Mouse (Mus musculus): ENCODE measurements around the gene Dxo. TPM values are rescaled to one million over a fixed set of nuclear protein-coding genes. Genes with fewer than 3 reads are reported as not detected.

Dxo gene
- polyA plus RNA-seq, 1 experiment from 2014 or later: 77.7 TPM

DNA sequence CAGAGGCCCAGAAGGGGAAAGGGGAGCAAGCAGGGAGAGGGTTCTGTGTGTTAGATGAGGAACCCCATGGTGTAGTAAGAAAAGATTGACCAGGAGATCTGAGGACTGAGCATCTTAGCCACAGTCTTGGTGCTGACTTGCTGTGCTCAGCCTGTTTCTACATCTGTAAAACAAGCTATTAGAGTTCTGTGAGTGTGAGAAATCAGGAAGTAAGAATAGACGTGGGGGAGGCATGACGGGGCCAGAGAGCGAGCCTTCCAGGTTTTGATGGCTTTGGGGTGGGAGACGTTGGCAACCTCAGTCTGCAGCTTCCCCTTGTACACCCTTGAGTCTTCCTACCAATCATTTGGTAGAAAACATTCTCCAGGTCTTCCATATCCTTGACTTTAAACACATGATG, 21.9 kb downstream of the Dxo start:
- H3K9me3 ChIP-seq: no peaks in the 10 kb centered on the region
- no peaks in the 10 kb centered on the region for H3K27me3 ChIP-seq
- H3K27ac ChIP-seq: 0 out of 2 replicates have a peak overlapping the region, but pooled peaks have one; percentile 36
- ATAC-seq (ENCODE audit: insufficient number of reproducible peaks, insufficient read depth, low FRiP score, low TSS enrichment): no peak
- no peaks in the 10 kb centered on the region for H3K4me1 ChIP-seq
- no peak overlapping the region for H3K9ac ChIP-seq
- no peak overlapping the region for H3K4me3 ChIP-seq
- no peak overlapping the region for H3K4me2 ChIP-seq (replicated peaks)
- H3K36me3 ChIP-seq: peaks cover 29% of the 10 kb centered on the region
- WGBS: 83% methylated on average over 4 of the region's 4 CpGs

GRCm38 (mm10) chr17:34860514-34860913, 23.7 kb downstream of the Dxo start:
- Histone ChIP-seq H3K27me3 (no peaks in the 10 kb centered on the region), H3K36me3 (peaks cover 13% of the 10 kb centered on the region), H3K27ac (no peak overlapping the region), H3K9ac (no peak overlapping the region), H3K4me1 (no peaks in the 10 kb centered on the region), H3K9me3 (no peaks in the 10 kb centered on the region), H3K4me2 (replicated peaks) (no peak overlapping the region), H3K4me3 (no peak overlapping the region)
- WGBS: 86% methylated on average over 9 of the region's 9 CpGs
- ATAC-seq (ENCODE audit: insufficient number of reproducible peaks, insufficient read depth, low FRiP score, low TSS enrichment): no peak

DNA sequence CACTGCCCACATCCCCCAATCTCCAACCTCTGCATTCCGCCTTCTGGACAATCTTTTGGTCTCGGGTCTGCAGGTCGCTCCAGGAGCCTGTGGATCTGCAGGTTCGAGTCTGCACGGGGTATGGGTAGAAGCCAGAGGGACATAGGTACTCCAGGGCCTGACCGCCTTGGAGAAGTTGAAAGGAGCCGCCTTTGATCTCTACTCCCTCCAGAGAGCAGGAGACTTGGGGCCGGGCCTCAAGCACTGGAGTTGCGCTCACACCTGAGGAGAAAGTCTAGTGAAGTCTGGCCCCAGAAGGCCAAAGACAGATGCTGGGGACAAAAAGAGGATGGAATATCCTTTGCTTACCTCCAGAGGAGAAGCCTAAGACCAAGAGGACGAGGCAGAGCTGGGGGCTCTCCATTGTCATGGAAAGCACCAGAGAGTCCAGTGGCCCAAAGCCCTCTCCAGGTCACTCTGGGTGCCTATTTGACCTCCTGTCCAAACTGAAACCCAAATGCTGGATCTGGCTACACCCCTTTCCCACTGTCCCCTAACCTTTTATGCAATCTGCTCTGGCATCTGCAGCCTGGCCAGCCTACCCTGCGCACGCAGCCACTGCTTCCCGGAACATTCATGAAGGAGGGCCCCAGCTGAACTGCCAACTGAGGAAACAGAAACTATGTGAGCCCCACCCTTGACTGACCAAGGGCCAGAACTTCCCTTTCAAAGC, 25.0 kb downstream of the Dxo start:
- Histone ChIP-seq H3K9me3 (no peaks in the 10 kb centered on the region), H3K27me3 (no peaks in the 10 kb centered on the region), H3K4me1 (no peaks in the 10 kb centered on the region), H3K9ac (no peak overlapping the region), H3K27ac (0 out of 2 replicates have a peak overlapping the region, but pooled peaks have one; percentile 9), H3K4me3 (no peak overlapping the region), H3K4me2 (replicated peaks) (no peak overlapping the region), H3K36me3 (0 out of 2 replicates have a peak, but pooled peaks cover 3% of the 10 kb centered on the region)
- no peak for ATAC-seq (ENCODE audit: insufficient number of reproducible peaks, insufficient read depth, low FRiP score, low TSS enrichment)
- WGBS: 68% methylated on average over 13 of the region's 13 CpGs

- no peak for ATAC-seq (ENCODE audit: insufficient number of reproducible peaks, insufficient read depth, low FRiP score, low TSS enrichment)
- WGBS: 66% methylated on average over 8 of the region's 8 CpGs
- Histone ChIP-seq H3K9ac (no peak within 1 kb of the TSS), H3K9me3 (no peaks in the 10 kb centered on the region), H3K4me3 (no peak within 1 kb of the TSS), H3K4me2 (replicated peaks) (no peak within 1 kb of the TSS), H3K27ac (0 out of 2 replicates have a peak within 1 kb of the TSS, but pooled peaks have one; percentile 9), H3K36me3 (no peaks in the 10 kb centered on the region), H3K27me3 (no peaks in the 10 kb centered on the region), H3K4me1 (no peaks in the 10 kb centered on the region)
Observed at GRCm38 (mm10) chr17:34862416-34863081, 25.7 kb downstream of the Dxo start, which contains the start of gene Cfb. Cfb (minus strand) TSS chr17:34862518.

DNA sequence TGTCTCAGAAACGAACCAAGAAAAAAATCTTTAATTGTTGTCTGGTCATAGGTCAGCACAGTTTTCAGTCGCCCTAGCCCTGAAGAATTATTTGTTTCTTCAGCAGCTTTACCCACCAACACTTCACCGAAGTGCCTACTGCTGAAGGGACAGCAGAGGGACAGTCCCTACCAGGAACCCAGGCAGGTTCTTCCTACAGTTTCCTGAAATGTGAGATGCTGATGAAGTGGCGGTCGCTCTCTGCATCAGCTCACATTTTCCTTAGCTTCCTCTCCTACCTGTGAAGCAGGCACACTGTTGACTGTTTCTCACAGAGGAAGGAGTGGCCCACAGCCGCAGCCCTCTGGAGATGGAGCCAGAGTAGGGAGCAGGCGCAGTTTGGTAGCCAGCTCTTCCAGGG, 29.2 kb downstream of the Dxo start:
- no peak overlapping the region for H3K9ac ChIP-seq
- WGBS: 58% methylated on average over 7 of the region's 7 CpGs
- no peaks in the 10 kb centered on the region for H3K4me1 ChIP-seq
- H3K9me3 ChIP-seq: no peaks in the 10 kb centered on the region
- ATAC-seq (ENCODE audit: insufficient number of reproducible peaks, insufficient read depth, low FRiP score, low TSS enrichment): no peak
- no peak overlapping the region for H3K27ac ChIP-seq
- no peak overlapping the region for H3K4me3 ChIP-seq
- H3K27me3 ChIP-seq: no peaks in the 10 kb centered on the region; the same call in 1 of the 2 replicates
- no peak overlapping the region for H3K4me2 ChIP-seq (replicated peaks)
- H3K36me3 ChIP-seq: no peaks in the 10 kb centered on the region

GRCm38 (mm10) chr17:34874321-34874720, 37.5 kb downstream of the Dxo start:
- Histone ChIP-seq H3K36me3 (no peaks in the 10 kb centered on the region), H3K9ac (no peak overlapping the region), H3K4me1 (peaks cover 2% of the 10 kb centered on the region), H3K4me3 (no peak overlapping the region), H3K27ac (no peak overlapping the region), H3K27me3 (no peaks in the 10 kb centered on the region; the same call in 1 of the 2 replicates), H3K4me2 (replicated peaks) (no peak overlapping the region), H3K9me3 (no peaks in the 10 kb centered on the region)
- ATAC-seq (ENCODE audit: insufficient number of reproducible peaks, insufficient read depth, low FRiP score, low TSS enrichment): no peak
- WGBS: 90% methylated on average over 6 of the region's 6 CpGs

GRCm38 (mm10) chr17:34879336-34879879, 42.6 kb downstream of the Dxo start, which contains the start of gene Zbtb12:
Zbtb12 (plus strand) TSS chr17:34879483.
- no peaks in the 10 kb centered on the region for H3K36me3 ChIP-seq
- WGBS: 37% methylated on average over 11 of the region's 11 CpGs
- H3K9me3 ChIP-seq: no peaks in the 10 kb centered on the region
- H3K9ac ChIP-seq: peak within 1 kb of the TSS; percentile 2; the same call in 1 of the 2 replicates
- 0 out of 2 replicates have a peak, but pooled peaks cover 4% of the 10 kb centered on the region for H3K27me3 ChIP-seq
- no peak; the same call in 1 of the 2 replicates for ATAC-seq (ENCODE audit: insufficient number of reproducible peaks, insufficient read depth, low FRiP score, low TSS enrichment)
- peaks cover 20% of the 10 kb centered on the region for H3K4me1 ChIP-seq
- 0 out of 2 replicates have a peak within 1 kb of the TSS, but pooled peaks have one; percentile 50 for H3K27ac ChIP-seq
- H3K4me3 ChIP-seq: no peak within 1 kb of the TSS
- 0 out of 2 replicates have a peak within 1 kb of the TSS, but pooled peaks have one; percentile 13 for H3K4me2 ChIP-seq (replicated peaks)

- Histone ChIP-seq H3K36me3 (no peaks in the 10 kb centered on the region), H3K9me3 (no peaks in the 10 kb centered on the region), H3K27me3 (0 out of 2 replicates have a peak, but pooled peaks cover 4% of the 10 kb centered on the region), H3K9ac (no peak overlapping the region), H3K4me3 (no peak overlapping the region), H3K27ac (no peak overlapping the region), H3K4me2 (replicated peaks) (no peak overlapping the region), H3K4me1 (peaks cover 20% of the 10 kb centered on the region)
- ATAC-seq (ENCODE audit: insufficient number of reproducible peaks, insufficient read depth, low FRiP score, low TSS enrichment): no peak
Observed at GRCm38 (mm10) chr17:34881166-34881565, 44.3 kb downstream of the Dxo start.

GRCm38 (mm10) chr17:34881683-34882310, 45.0 kb downstream of the Dxo start, which contains the start of gene Gm20547:
Gm20547 (minus strand) TSS chr17:34882042.
- no peak within 1 kb of the TSS for H3K4me2 ChIP-seq (replicated peaks)
- WGBS: 6% methylated on average over 15 of the region's 15 CpGs
- no peak for ATAC-seq (ENCODE audit: insufficient number of reproducible peaks, insufficient read depth, low FRiP score, low TSS enrichment)

DNA sequence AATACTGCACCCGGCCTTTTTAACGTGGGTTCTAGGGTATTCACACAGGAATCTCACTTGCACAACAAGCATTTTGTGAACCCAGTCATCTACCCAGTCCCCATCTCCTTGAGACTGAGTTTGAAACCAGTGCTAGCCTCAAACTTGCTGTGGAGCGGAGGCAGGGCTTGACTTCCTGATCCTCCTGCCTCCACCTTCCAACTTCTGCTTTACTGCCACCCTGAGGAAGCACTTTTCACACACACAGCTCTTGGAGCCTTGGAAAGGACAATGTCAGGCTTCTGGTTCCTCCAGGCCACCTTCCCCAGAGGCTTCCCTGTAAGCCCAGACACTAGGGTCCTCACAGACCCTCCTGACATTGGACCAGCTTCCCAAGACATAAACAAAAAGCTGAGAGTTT, 46.5 kb downstream of the Dxo start:
- no peak overlapping the region for H3K4me2 ChIP-seq (replicated peaks)
- H3K27me3 ChIP-seq: 0 out of 2 replicates have a peak, but pooled peaks cover 4% of the 10 kb centered on the region
- no peak overlapping the region for H3K9ac ChIP-seq
- H3K4me1 ChIP-seq: peaks cover 20% of the 10 kb centered on the region
- H3K9me3 ChIP-seq: no peaks in the 10 kb centered on the region
- no peak overlapping the region for H3K27ac ChIP-seq
- H3K4me3 ChIP-seq: no peak overlapping the region
- WGBS: 70% methylated on average over 3 of the region's 3 CpGs
- no peak for ATAC-seq (ENCODE audit: insufficient number of reproducible peaks, insufficient read depth, low FRiP score, low TSS enrichment)
- H3K36me3 ChIP-seq: no peaks in the 10 kb centered on the region

More at GRCm38 (mm10) chr17:34881683-34882310, 45.0 kb downstream of the Dxo start, which contains the start of gene Gm20547:
- no peak within 1 kb of the TSS for H3K27ac ChIP-seq
- no peak within 1 kb of the TSS for H3K9ac ChIP-seq
- H3K27me3 ChIP-seq: 0 out of 2 replicates have a peak, but pooled peaks cover 4% of the 10 kb centered on the region
- H3K4me1 ChIP-seq: peaks cover 20% of the 10 kb centered on the region
- no peak within 1 kb of the TSS for H3K4me3 ChIP-seq
- no peaks in the 10 kb centered on the region for H3K36me3 ChIP-seq
- H3K9me3 ChIP-seq: no peaks in the 10 kb centered on the region

DNA sequence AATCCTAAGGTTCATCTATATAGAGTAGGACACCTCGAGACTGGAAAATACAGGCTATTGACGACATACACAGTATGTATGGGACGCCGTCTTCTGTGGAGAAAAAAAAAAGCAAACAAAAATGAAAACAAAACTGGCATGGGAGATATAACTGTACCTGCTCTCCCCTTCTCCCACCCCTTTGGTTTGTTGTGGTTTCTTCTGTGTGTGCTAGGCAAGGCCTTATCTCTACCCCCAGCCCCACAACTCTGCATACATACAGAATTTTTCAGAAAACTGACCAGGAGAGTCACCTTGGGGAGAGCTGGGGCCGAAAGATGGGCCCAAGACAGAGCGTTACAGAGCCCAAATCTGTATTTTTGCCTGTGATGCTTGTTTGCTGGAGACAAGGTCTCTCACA, 47.9 kb downstream of the Dxo start:
- no peak overlapping the region for H3K9ac ChIP-seq
- 87% methylated on average over 6 of the region's 6 CpGs for WGBS
- no peaks in the 10 kb centered on the region for H3K36me3 ChIP-seq
- H3K27me3 ChIP-seq: 0 out of 2 replicates have a peak, but pooled peaks cover 2% of the 10 kb centered on the region
- no peak overlapping the region for H3K4me2 ChIP-seq (replicated peaks)
- no peaks in the 10 kb centered on the region for H3K9me3 ChIP-seq
- peaks cover 14% of the 10 kb centered on the region; the same call in 1 of the 2 replicates for H3K4me1 ChIP-seq
- no peak overlapping the region for H3K27ac ChIP-seq
- no peak overlapping the region for H3K4me3 ChIP-seq
- no peak for ATAC-seq (ENCODE audit: insufficient number of reproducible peaks, insufficient read depth, low FRiP score, low TSS enrichment)
